Mouse (Mus musculus) erythroblast, embryonic 14.5 days (primary cell): ENCODE data around the gene Ndufb3.

Source experiments
- GATA1 ChIP-seq: IDR thresholded peaks from 2 replicates; pipeline ENCODE4 v1.6.1; 2012; ENCODE audit warnings: low read length, inconsistent platforms, mixed read lengths
- TAL1 ChIP-seq: IDR thresholded peaks from 3 replicates; pipeline ENCODE4 v1.6.1; 2012; ENCODE audit warnings: low read length, inconsistent platforms, mixed read lengths

DNA sequence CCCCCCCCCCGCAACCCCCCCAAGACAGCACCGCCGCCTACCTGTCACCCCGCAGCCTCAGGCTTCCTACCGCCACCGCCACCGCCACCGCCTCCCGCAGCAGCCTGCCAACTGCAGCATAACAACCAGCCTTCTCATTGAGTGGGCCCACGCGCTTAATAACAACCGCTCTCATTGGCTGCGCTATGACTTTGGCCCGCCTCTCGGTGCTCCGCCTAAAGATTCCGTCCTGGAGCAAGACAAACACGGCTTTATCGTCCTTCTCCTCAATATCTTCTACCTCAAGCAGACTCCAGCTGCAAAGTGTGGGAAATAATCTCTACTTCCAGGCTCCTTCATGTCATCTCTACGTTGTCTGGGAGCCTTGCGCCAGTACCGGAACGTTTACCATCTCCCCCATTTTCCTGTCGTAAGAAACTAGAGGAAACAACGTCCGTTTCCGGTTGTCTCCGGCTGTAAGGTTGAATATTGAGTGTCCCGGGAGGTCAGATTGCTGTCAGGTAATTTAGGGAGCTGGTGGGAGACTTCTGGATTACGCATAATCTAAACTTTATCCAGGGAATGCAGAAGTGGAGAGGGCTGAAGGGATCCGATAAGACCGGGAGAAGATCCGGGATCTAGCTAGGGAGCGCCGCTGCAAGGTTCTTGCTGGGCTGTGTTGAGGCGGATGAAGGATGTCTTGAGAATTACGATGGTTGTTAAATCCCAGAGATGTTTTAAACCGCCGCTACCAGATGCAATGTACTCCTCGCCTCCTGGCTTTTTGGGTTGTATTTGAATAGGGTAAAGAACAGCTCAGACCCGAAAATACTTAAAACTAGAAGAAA is at the start of gene Ndufb3, which contains the start of gene Fam126b:
- no peak for TF ChIP-seq TAL1
- no peak; the same call in 1 of the 2 replicates for TF ChIP-seq GATA1
